Mouse (Mus musculus) olfactory bulb, adult 2 months (tissue): Measurements from ENCODE around the gene Rere.

ENCODE experiments used
- CTCF ChIP-seq: fragments of 200-500 bp; IDR thresholded peaks from 2 replicates; pipeline ENCODE4 v1.5.1; 2012; ENCODE audit warnings: low read depth, mild to moderate bottlenecking, low read length, moderate library complexity; ENCODE audit not compliant: insufficient read depth
- POLR2A ChIP-seq: fragments of 200-500 bp; IDR thresholded peaks from 2 replicates; pipeline ENCODE4 v1.6.1; 2012; ENCODE audit warnings: mild to moderate bottlenecking, low read depth, low read length, moderate library complexity; ENCODE audit not compliant: insufficient read depth

DNA sequence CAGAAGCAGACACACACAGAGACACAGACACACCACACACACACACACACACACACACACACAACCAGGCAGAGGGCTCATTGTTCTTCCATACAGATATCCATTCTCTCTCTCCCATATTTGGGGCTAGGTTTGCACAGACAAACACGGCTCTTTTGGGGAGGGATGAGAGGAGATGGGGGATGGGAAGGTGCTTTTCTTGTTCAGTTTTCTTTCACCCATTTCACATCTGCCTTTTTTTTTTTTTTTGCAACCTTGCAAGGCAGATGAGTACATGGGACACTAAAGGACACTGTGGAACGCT lies 1.8 kb downstream of the Rere start:
- no peak for TF ChIP-seq POLR2A
- TF ChIP-seq CTCF: no peak
